Mouse (Mus musculus) heart, adult 2 months (tissue): ENCODE measurements around the gene Dscam.

ENCODE experiments used
- CTCF ChIP-seq: fragments of 200-600 bp; IDR thresholded peaks from 2 replicates; pipeline ENCODE4 v1.8.1; 2022; ENCODE audit warnings: antibody characterized with exemption, mild to moderate bottlenecking, moderate library complexity
- EP300 ChIP-seq: fragments of 200-500 bp; IDR thresholded peaks from 2 replicates; pipeline ENCODE4 v1.6.1; 2011; ENCODE audit warnings: low read depth, low read length, control low read depth; ENCODE audit not compliant: insufficient read depth
- POLR2A ChIP-seq: fragments of 200-500 bp; IDR thresholded peaks from 2 replicates; pipeline ENCODE4 v1.6.1; 2011; ENCODE audit warnings: mild to moderate bottlenecking, low read depth, low read length, control low read depth; ENCODE audit not compliant: insufficient read depth

GRCm38 (mm10) chr16:96691576-96691975 is 479.0 kb downstream of the Dscam start:
- TF ChIP-seq POLR2A = no peak
- TF ChIP-seq CTCF = no peak
- no peak for TF ChIP-seq EP300
